Mouse (Mus musculus): ENCODE results near the gene Rnasel. TPM values are rescaled to one million over a fixed set of nuclear protein-coding genes. Genes with fewer than 3 reads are reported as not detected.
A peak's percentile ranks its signal among the peaks of the same experiment; 100 is the strongest.

The Rnasel gene
- polyA plus RNA-seq, 1 experiment: 10.9 TPM

- Histone ChIP-seq H3K27ac (ENCODE audit: insufficient read depth, low read depth, low read length) (no peak overlapping the region), H3K4me1 (ENCODE audit: control insufficient read depth, insufficient read depth, insufficient read length, low read length) (no peaks in the 10 kb centered on the region), H3K4me3 (ENCODE audit: low read depth, low read length) (no peak overlapping the region), H3K27me3 (ENCODE audit: control insufficient read depth, insufficient read depth, low read length) (peaks cover 15% of the 10 kb centered on the region), H3K36me3 (ENCODE audit: control insufficient read depth, insufficient read depth, low read length) (no peaks in the 10 kb centered on the region)
- 67% methylated on average over 4 of the region's 4 CpGs for WGBS
- TF ChIP-seq POLR2A (IDR thresholded peaks at IDR 0.05; ENCODE audit: low read depth, low read length) (no peak), CTCF (IDR thresholded peaks at IDR 0.05; ENCODE audit: extremely low read depth, insufficient read length, insufficient replicate concordance, low read depth, low read length) (no peak)
Observed at GRCm38 (mm10) chr1:153734866-153735265, 14.4 kb upstream of the Rnasel start.

- Histone ChIP-seq H3K27ac (ENCODE audit: insufficient read depth, low read depth, low read length) (no peak overlapping the region), H3K4me3 (ENCODE audit: low read depth, low read length) (no peak overlapping the region), H3K4me1 (ENCODE audit: control insufficient read depth, insufficient read depth, insufficient read length, low read length) (peaks cover 4% of the 10 kb centered on the region; the same call in 1 of the 2 replicates), H3K27me3 (ENCODE audit: control insufficient read depth, insufficient read depth, low read length) (peaks cover 21% of the 10 kb centered on the region), H3K36me3 (ENCODE audit: control insufficient read depth, insufficient read depth, low read length) (no peaks in the 10 kb centered on the region)
- TF ChIP-seq CTCF (IDR thresholded peaks at IDR 0.05; ENCODE audit: extremely low read depth, insufficient read length, insufficient replicate concordance, low read depth, low read length) (no peak), POLR2A (IDR thresholded peaks at IDR 0.05; ENCODE audit: low read depth, low read length) (no peak)
- WGBS: 56% methylated on average over 6 of the region's 6 CpGs
Observed at GRCm38 (mm10) chr1:153736096-153736495, 13.1 kb upstream of the Rnasel start.

GRCm38 (mm10) chr1:153737101-153738085, 11.8 kb upstream of the Rnasel start:
- H3K27ac ChIP-seq (ENCODE audit: insufficient read depth, low read depth, low read length): no peak overlapping the region
- peaks cover 4% of the 10 kb centered on the region; the same call in 1 of the 2 replicates for H3K4me1 ChIP-seq (ENCODE audit: control insufficient read depth, insufficient read depth, insufficient read length, low read length)
- TF ChIP-seq CTCF (IDR thresholded peaks at IDR 0.05; ENCODE audit: extremely low read depth, insufficient read length, insufficient replicate concordance, low read depth, low read length) (no peak), POLR2A (IDR thresholded peaks at IDR 0.05; ENCODE audit: low read depth, low read length) (no peak)
- WGBS: 58% methylated on average over 9 of the region's 9 CpGs
- H3K4me3 ChIP-seq (ENCODE audit: low read depth, low read length): no peak overlapping the region
- H3K27me3 ChIP-seq (ENCODE audit: control insufficient read depth, insufficient read depth, low read length): peaks cover 21% of the 10 kb centered on the region
- no peaks in the 10 kb centered on the region for H3K36me3 ChIP-seq (ENCODE audit: control insufficient read depth, insufficient read depth, low read length)

GRCm38 (mm10) chr1:153739437-153740015, 9.7 kb upstream of the Rnasel start:
- TF ChIP-seq CTCF (IDR thresholded peaks at IDR 0.05; ENCODE audit: extremely low read depth, insufficient read length, insufficient replicate concordance, low read depth, low read length) (no peak), POLR2A (IDR thresholded peaks at IDR 0.05; ENCODE audit: low read depth, low read length) (no peak)
- H3K27ac ChIP-seq (ENCODE audit: insufficient read depth, low read depth, low read length): no peak overlapping the region
- no peaks in the 10 kb centered on the region for H3K36me3 ChIP-seq (ENCODE audit: control insufficient read depth, insufficient read depth, low read length)
- 21% methylated on average over 13 of the region's 13 CpGs for WGBS
- H3K27me3 ChIP-seq (ENCODE audit: control insufficient read depth, insufficient read depth, low read length): peaks cover 21% of the 10 kb centered on the region
- peaks cover 4% of the 10 kb centered on the region; the same call in 1 of the 2 replicates for H3K4me1 ChIP-seq (ENCODE audit: control insufficient read depth, insufficient read depth, insufficient read length, low read length)
- H3K4me3 ChIP-seq (ENCODE audit: low read depth, low read length): peak overlapping the region; percentile 52; the same call in 1 of the 2 replicates

GRCm38 (mm10) chr1:153740145-153740544, 9.1 kb upstream of the Rnasel start, which contains the start of gene Rgs16:
Gene Rgs16 (plus strand): TSS chr1:153740349.
- peak within 1 kb of the TSS; percentile 52 for H3K4me3 ChIP-seq (ENCODE audit: low read depth, low read length)
- no peaks in the 10 kb centered on the region for H3K36me3 ChIP-seq (ENCODE audit: control insufficient read depth, insufficient read depth, low read length)
- peaks cover 21% of the 10 kb centered on the region for H3K27me3 ChIP-seq (ENCODE audit: control insufficient read depth, insufficient read depth, low read length)
- WGBS: under 1% methylated on average over 28 of the region's 28 CpGs
- H3K27ac ChIP-seq (ENCODE audit: insufficient read depth, low read depth, low read length): no peak within 1 kb of the TSS
- peaks cover 4% of the 10 kb centered on the region; the same call in 1 of the 2 replicates for H3K4me1 ChIP-seq (ENCODE audit: control insufficient read depth, insufficient read depth, insufficient read length, low read length)
- no peak; the same call in 1 of the 2 replicates for TF ChIP-seq POLR2A (IDR thresholded peaks at IDR 0.05; ENCODE audit: low read depth, low read length)

GRCm38 (mm10) chr1:153740775-153741400, 8.3 kb upstream of the Rnasel start:
- no peaks in the 10 kb centered on the region for H3K36me3 ChIP-seq (ENCODE audit: control insufficient read depth, insufficient read depth, low read length)
- peaks cover 21% of the 10 kb centered on the region for H3K27me3 ChIP-seq (ENCODE audit: control insufficient read depth, insufficient read depth, low read length)
- H3K4me1 ChIP-seq (ENCODE audit: control insufficient read depth, insufficient read depth, insufficient read length, low read length): peaks cover 4% of the 10 kb centered on the region; the same call in 1 of the 2 replicates
- 46% methylated on average over 12 of the region's 12 CpGs for WGBS
- no peak overlapping the region for H3K27ac ChIP-seq (ENCODE audit: insufficient read depth, low read depth, low read length)
- TF ChIP-seq CTCF (IDR thresholded peaks at IDR 0.05; ENCODE audit: extremely low read depth, insufficient read length, insufficient replicate concordance, low read depth, low read length): no peak
- no peak for TF ChIP-seq POLR2A (IDR thresholded peaks at IDR 0.05; ENCODE audit: low read depth, low read length)
- peak overlapping the region; percentile 52 for H3K4me3 ChIP-seq (ENCODE audit: low read depth, low read length)

Data from small intestine, adult 2 months (tissue).